Mouse (Mus musculus) neural tube, embryonic 15.5 days (tissue): ENCODE results near the gene Terb2. TPM values are rescaled to one million over a fixed set of nuclear protein-coding genes. Genes with fewer than 3 reads are reported as not detected.

Source experiments
- ATAC-seq: fragments of 200-750 bp; cut with Nextera tagmentation; 2 replicates; pipeline ENCODE4 v1.8.0; 2017; ENCODE audit warnings: mild to moderate bottlenecking, moderate TSS enrichment, moderate library complexity; ENCODE audit not compliant: low FRiP score
- H3K27ac ChIP-seq: fragments of 300-500 bp; sonication (generic); replicated peaks from 2 replicates; pipeline ENCODE4 v1.5.1; 2015; ENCODE audit warnings: mild to moderate bottlenecking, inconsistent platforms
- H3K27me3 ChIP-seq: fragments of 300-500 bp; sonication (generic); replicated peaks from 2 replicates; pipeline ENCODE4 v1.6.1; 2015; ENCODE audit warnings: inconsistent platforms
- H3K36me3 ChIP-seq: fragments of 300-500 bp; sonication (generic); 2 replicates; pipeline ENCODE4 v1.6.1; 2015; ENCODE audit warnings: inconsistent platforms
- H3K4me1 ChIP-seq: fragments of 300-500 bp; sonication (generic); 2 replicates; pipeline ENCODE4 v1.6.1; 2015; ENCODE audit warnings: inconsistent platforms
- H3K4me2 ChIP-seq: fragments of 300-500 bp; sonication (generic); 2 replicates; pipeline ENCODE4 v1.6.1; 2015; ENCODE audit warnings: inconsistent platforms, mild to moderate bottlenecking, moderate library complexity
- H3K4me3 ChIP-seq: fragments of 300-500 bp; sonication (generic); replicated peaks from 2 replicates; pipeline ENCODE4 v1.5.1; 2015; ENCODE audit warnings: mild to moderate bottlenecking, inconsistent platforms
- H3K9ac ChIP-seq: fragments of 300-500 bp; sonication (generic); replicated peaks from 2 replicates; pipeline ENCODE4 v1.6.1; 2015; ENCODE audit warnings: mild to moderate bottlenecking, inconsistent platforms
- H3K9me3 ChIP-seq: fragments of 300-500 bp; sonication (generic); replicated peaks from 2 replicates; pipeline ENCODE4 v1.6.1; 2016; ENCODE audit warnings: inconsistent platforms
- WGBS: fragments of 180-500 bp; shearing (Covaris S2); methylation state at CpG from one replicate; pipeline ENCODE4 v1.1.7; 2015; ENCODE audit warnings: mixed read lengths; 5-methylcytosine and 5-hydroxymethylcytosine counted together
- polyA plus RNA-seq: library from polyadenylated mRNA; unstranded; fragments of >200 nt; fragmentation: Nextera tagmentation; extraction: Ambion mirVana; gene quantifications from 2 replicates; pipeline ENCODE4 v1.2.1, GENCODE M21; 2015

Gene Terb2
- polyA plus RNA-seq, 1 experiment from 2014 or later = not detected

DNA sequence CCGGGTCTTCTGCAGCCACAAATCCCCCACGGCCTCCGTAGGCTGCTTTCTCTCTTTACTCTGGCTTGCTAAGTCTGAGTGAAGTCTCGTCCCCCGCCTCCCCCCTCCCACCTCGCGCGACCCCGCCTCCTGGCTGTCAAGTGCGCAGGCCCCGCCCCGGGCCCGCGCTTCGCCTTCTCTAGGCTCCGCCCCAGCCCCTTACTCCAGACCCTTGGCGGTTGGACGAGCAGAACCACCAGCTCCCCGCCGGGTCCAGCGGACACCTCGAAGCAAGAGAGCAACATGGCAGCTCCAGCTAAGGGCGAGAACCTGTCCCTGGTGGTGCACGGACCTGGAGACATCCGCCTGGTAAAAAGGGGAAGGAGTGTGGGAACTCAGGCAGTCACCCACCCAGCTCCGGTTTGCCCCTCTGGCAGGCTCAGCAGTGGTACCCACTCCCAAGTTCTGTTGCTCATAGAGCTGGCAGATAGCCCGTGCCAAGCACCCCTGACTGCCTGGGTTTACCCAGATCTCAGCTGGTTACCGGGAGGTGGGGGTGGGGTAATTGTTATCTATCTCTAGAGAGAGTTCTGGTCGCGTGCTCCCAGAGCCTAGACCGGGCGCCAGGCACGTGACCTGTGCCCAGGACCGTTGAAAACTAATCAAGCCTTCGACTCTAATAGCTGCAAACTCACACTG is 48.7 kb downstream of the Terb2 start, which contains the start of gene Sord:
Sord (plus strand) TSS at position 139 of the 678 bp plus-strand sequence.
- no peaks in the 10 kb centered on the region for H3K9me3 ChIP-seq
- peaks cover 11% of the 10 kb centered on the region; the same call in 1 of the 2 replicates for H3K4me1 ChIP-seq
- peak within 1 kb of the TSS; percentile 62 for H3K4me3 ChIP-seq
- H3K9ac ChIP-seq = peak within 1 kb of the TSS; percentile 57
- no peaks in the 10 kb centered on the region for H3K36me3 ChIP-seq
- under 1% methylated on average over 35 of the region's 35 CpGs for WGBS
- peak; percentile 96 for ATAC-seq
- H3K27ac ChIP-seq = peak within 1 kb of the TSS; percentile 82
- H3K4me2 ChIP-seq = peak within 1 kb of the TSS; percentile 85
- H3K27me3 ChIP-seq = no peaks in the 10 kb centered on the region

DNA sequence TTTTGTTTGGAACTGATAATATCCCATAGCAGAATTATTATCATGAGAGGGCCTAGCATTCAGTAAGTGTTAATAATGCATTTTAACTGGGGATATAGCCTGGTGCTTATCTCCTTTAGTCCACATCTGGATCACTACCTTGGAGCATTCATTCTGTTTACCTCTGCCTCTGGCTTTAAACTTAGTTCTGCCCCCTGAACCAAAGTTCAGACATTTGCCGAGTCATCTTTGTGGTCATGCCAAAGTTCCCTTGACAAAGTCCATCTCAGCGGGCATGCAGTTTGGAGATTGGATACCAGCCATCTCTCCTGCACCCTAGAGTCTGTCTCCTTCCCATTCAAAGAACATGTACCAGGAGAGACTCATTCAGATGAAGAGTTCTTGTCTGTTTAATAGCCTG is 49.4 kb downstream of the Terb2 start:
- H3K4me1 ChIP-seq = peaks cover 11% of the 10 kb centered on the region; the same call in 1 of the 2 replicates

DNA sequence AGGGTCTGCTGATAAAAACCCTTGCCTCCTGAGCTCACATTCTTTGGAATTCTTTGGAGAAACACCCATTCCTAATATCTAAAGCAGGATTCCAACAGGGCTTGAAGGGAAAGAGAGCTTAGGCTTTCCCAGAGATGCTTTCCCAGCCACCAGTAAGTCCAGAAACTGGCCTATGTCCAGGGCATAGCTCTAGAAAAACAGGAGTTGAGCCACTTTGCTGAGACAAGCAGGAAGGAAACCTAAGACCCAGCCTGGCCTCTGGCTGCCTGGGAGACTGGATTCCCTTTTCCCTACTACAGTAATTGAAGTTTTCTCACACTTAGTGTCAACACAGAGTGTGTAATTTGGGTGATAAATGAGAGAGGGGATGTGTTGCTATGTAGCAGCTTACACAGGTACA is 50.2 kb downstream of the Terb2 start:
- Histone ChIP-seq H3K36me3 (no peaks in the 10 kb centered on the region), H3K27ac (no peak overlapping the region), H3K27me3 (no peaks in the 10 kb centered on the region), H3K4me3 (no peak overlapping the region), H3K9ac (no peak overlapping the region), H3K4me2 (no peak overlapping the region), H3K4me1 (peaks cover 11% of the 10 kb centered on the region; the same call in 1 of the 2 replicates), H3K9me3 (no peaks in the 10 kb centered on the region)
- no peak for ATAC-seq

More for the DNA sequence above, 49.4 kb downstream of the Terb2 start:
- Histone ChIP-seq H3K4me2 (peak overlapping the region; percentile 85), H3K4me3 (peak overlapping the region; percentile 62), H3K9me3 (no peaks in the 10 kb centered on the region), H3K27ac (no peak overlapping the region), H3K9ac (no peak overlapping the region), H3K36me3 (no peaks in the 10 kb centered on the region), H3K27me3 (no peaks in the 10 kb centered on the region)
- ATAC-seq = no peak
- 83% methylated on average over 2 of the region's 2 CpGs for WGBS

DNA sequence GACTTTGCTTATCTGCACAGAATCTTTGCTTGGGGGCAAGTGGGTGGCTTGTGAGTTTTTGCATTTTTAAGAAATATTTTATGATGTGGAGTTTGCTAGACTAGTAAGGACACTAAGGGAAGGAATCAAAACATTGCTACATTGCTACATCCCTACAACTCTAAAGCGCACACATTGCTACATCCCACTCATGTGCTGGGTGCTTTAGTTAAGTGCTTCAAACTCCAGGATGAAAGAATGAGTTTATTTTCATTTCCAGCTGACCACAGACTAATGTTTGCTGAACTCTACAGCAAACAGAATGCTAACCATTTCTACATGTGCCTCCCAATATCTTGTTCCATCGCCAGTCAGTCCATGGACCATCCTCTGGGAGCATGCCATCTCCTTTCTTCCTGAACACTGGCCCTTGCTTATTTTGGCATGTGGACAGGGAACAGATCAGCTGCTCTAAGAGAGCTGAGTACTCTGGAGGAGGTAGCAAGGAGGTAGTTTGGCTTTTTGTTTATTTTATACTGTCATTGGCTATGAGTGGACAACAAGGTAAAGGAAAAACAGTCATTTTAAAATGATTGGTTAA is 51.9 kb downstream of the Terb2 start:
- Histone ChIP-seq H3K27me3 (no peaks in the 10 kb centered on the region), H3K27ac (no peak overlapping the region), H3K4me3 (no peak overlapping the region), H3K9ac (no peak overlapping the region), H3K9me3 (no peaks in the 10 kb centered on the region), H3K4me2 (no peak overlapping the region), H3K4me1 (peaks cover 11% of the 10 kb centered on the region; the same call in 1 of the 2 replicates), H3K36me3 (no peaks in the 10 kb centered on the region)
- ATAC-seq = no peak
- 94% methylated on average over 2 of the region's 2 CpGs for WGBS

DNA sequence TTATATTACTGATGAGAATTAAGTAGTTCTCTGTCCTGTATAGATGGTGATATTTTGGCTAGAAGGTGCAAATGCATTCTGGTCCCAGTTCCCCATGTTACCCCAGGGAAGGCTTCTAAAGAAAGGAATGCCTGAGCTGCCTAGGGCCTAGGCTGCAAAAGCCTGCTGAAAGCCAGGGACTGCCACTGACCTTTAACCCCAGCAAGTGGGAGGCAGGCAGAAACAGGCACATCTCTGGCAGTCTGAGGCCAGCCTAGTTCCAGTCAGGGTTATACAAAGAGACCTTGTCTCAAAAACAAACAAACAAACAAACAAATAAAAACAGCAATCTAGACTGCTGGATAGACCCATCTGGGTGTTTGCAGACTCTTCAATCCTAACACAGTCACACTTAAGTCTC is 54.7 kb downstream of the Terb2 start:
- no peak overlapping the region for H3K4me2 ChIP-seq
- no peaks in the 10 kb centered on the region for H3K36me3 ChIP-seq
- no peaks in the 10 kb centered on the region for H3K27me3 ChIP-seq
- H3K4me1 ChIP-seq = 0 out of 2 replicates have a peak, but pooled peaks cover 2% of the 10 kb centered on the region
- no peak overlapping the region for H3K4me3 ChIP-seq
- no peak overlapping the region for H3K27ac ChIP-seq
- H3K9me3 ChIP-seq = no peaks in the 10 kb centered on the region
- ATAC-seq = no peak
- no peak overlapping the region for H3K9ac ChIP-seq

DNA sequence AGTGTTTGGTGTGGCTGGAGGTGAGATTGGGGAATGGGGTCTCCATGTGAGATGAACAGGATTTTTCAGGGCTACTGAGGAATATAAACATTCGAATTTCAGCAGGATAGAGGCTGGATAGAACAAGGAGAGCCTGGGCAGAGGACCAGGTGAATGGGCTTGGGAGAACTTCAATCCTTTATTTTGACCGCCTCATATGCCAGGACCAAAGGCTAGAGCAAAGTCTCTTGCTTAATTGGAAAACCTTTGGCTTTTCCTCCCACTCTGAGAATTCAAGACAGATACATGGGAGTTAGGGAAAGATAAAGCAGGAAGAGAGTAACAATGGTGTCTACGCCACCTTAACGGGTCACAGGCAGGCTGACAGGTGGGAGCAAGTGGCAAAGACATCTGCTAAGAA is 55.2 kb downstream of the Terb2 start:
- no peak overlapping the region for H3K27ac ChIP-seq
- no peak overlapping the region for H3K4me3 ChIP-seq
- no peak overlapping the region for H3K4me2 ChIP-seq
- H3K36me3 ChIP-seq = no peaks in the 10 kb centered on the region
- no peak overlapping the region for H3K9ac ChIP-seq
- no peaks in the 10 kb centered on the region for H3K9me3 ChIP-seq
- H3K27me3 ChIP-seq = no peaks in the 10 kb centered on the region
- 88% methylated on average over 4 of the region's 4 CpGs for WGBS
- ATAC-seq = no peak
- 0 out of 2 replicates have a peak, but pooled peaks cover 2% of the 10 kb centered on the region for H3K4me1 ChIP-seq

DNA sequence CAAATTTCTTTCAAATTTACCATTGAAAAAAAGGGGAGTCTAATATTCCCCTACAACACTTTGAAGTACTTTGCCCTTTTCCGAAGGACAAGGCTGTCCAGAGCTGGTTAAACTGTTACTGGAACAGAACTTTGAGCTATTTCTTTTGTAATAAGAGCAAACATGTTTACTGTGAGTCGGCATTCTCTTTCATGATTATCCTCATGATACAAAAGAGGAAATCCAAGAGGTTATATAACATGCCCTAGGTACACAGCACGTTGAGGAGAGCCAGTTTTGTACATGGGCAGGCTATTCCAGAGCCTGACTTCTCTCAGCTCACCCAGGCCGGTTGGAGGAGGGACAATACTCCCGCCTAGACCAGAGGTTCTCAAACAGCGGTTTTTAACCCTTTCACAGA is 55.9 kb downstream of the Terb2 start:
- 0 out of 2 replicates have a peak, but pooled peaks cover under 1% of the 10 kb centered on the region for H3K36me3 ChIP-seq
- no peaks in the 10 kb centered on the region for H3K9me3 ChIP-seq
- ATAC-seq = no peak
- no peak overlapping the region for H3K4me2 ChIP-seq
- 0 out of 2 replicates have a peak, but pooled peaks cover 2% of the 10 kb centered on the region for H3K4me1 ChIP-seq
- 71% methylated on average over 6 of the region's 6 CpGs for WGBS
- H3K27ac ChIP-seq = no peak overlapping the region
- no peaks in the 10 kb centered on the region for H3K27me3 ChIP-seq
- H3K9ac ChIP-seq = no peak overlapping the region
- H3K4me3 ChIP-seq = no peak overlapping the region

DNA sequence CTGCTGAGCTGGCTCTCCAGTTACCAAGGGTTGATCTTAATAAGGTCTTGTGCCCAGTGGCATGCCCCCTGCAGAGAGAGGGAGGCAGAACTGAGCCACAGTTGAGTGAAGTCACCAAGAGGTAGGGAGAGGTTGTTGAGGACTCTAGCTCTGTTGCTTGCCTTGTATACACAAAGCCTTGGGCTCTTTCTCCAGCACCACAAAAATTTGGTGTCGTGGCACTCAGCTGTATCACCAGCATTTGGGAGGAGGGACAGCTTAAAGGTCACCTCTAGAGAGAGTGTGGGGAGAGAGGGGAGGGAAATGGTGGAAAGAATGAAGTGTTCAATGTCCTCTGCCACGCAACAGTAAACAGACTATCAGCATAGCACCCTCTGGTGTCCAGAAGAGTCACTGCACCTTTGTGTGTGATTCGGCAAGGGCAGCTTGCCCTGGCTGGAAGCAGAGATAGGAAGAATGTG is 57.6 kb downstream of the Terb2 start:
- Histone ChIP-seq H3K4me3 (no peak overlapping the region), H3K4me1 (0 out of 2 replicates have a peak, but pooled peaks cover 2% of the 10 kb centered on the region), H3K9ac (no peak overlapping the region), H3K27ac (no peak overlapping the region), H3K36me3 (0 out of 2 replicates have a peak, but pooled peaks cover 3% of the 10 kb centered on the region), H3K4me2 (no peak overlapping the region), H3K27me3 (no peaks in the 10 kb centered on the region), H3K9me3 (no peaks in the 10 kb centered on the region)
- ATAC-seq = peak; percentile 50; the same call in 1 of the 2 replicates
- 11% methylated on average over 3 of the region's 3 CpGs for WGBS

DNA sequence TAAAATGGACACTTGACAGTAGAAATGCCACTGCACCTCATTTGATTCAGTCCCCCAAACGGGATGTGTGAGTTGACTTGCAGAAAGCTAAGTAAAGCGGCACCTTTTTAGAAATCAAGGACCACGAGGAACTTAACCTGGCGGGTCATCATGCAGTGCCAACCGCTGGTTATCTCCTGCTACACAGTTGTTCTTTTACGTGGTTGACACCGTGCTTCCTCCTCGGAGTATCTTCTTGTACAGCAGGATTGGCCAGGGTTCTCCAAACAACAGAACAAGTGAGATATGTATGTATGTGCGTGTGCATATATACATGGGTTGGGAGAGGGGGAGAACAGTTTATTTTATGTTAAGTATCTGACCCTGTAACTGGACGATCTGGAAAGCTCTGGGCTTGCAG is 61.7 kb downstream of the Terb2 start:
- ATAC-seq = no peak
- 92% methylated on average over 10 of the region's 10 CpGs for WGBS
- H3K9ac ChIP-seq = no peak overlapping the region
- H3K9me3 ChIP-seq = no peaks in the 10 kb centered on the region
- H3K27me3 ChIP-seq = no peaks in the 10 kb centered on the region
- 0 out of 2 replicates have a peak, but pooled peaks cover 7% of the 10 kb centered on the region for H3K36me3 ChIP-seq
- 0 out of 2 replicates have a peak, but pooled peaks cover 2% of the 10 kb centered on the region for H3K4me1 ChIP-seq
- no peak overlapping the region for H3K4me3 ChIP-seq
- H3K27ac ChIP-seq = no peak overlapping the region
- H3K4me2 ChIP-seq = no peak overlapping the region

DNA sequence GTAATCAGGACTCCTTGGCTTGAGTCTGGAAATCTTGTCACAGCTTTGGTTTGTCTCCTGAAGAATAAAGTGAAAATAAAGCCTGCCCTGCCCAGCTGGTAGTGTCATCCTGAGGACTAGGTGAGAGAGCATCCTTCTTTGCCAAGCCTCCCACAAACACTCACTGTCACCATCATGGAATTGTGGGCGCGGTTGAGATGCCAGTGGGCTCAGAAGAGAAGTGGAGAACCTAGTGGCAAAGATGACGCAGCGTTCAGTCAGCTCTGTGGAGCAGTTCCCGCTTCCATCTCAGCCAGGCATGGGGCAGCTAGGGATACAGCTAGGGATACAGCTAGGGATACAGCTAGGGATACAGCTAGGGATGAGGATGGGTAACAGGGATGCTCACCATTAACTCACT is 69.9 kb downstream of the Terb2 start:
- no peak overlapping the region for H3K4me2 ChIP-seq
- WGBS = 96% methylated on average over 5 of the region's 5 CpGs
- H3K4me3 ChIP-seq = no peak overlapping the region
- H3K36me3 ChIP-seq = no peaks in the 10 kb centered on the region; the same call in none of the 2 replicates
- no peak for ATAC-seq
- H3K4me1 ChIP-seq = no peaks in the 10 kb centered on the region
- H3K9me3 ChIP-seq = no peaks in the 10 kb centered on the region
- H3K9ac ChIP-seq = no peak overlapping the region
- H3K27me3 ChIP-seq = no peaks in the 10 kb centered on the region
- no peak overlapping the region for H3K27ac ChIP-seq
